Mouse (Mus musculus) ES-E14 (cell line): ENCODE measurements around the gene Gm16181. TPM values are rescaled to one million over a fixed set of nuclear protein-coding genes. Genes with fewer than 3 reads are reported as not detected.

Experiments used
- DNase-seq: peaks from one replicate; pipeline ENCODE4 v3.0.0-alpha.2; 2013; ENCODE audit warnings: low read depth, low spot score
- H3K27ac ChIP-seq: 2 replicates; pipeline ENCODE4 v1.5.1; 2012; ENCODE audit warnings: low read depth, mild to moderate bottlenecking, low read length, moderate library complexity, mixed read lengths; ENCODE audit not compliant: poor library complexity, insufficient read depth, severe bottlenecking
- H3K36me3 ChIP-seq: 2 replicates; pipeline ENCODE4 v1.6.1; 2012; ENCODE audit warnings: mild to moderate bottlenecking, low read length, moderate library complexity, mixed read lengths; ENCODE audit not compliant: control insufficient read depth, poor library complexity, insufficient read depth, severe bottlenecking
- H3K4me1 ChIP-seq, 2 experiments: fragments of 150-350 bp in 1 of 2; sonication (generic) in 1 of 2; 2 replicates each; pipeline ENCODE4 v1.6.1; 2012; ENCODE audit warnings: low read length in 2 of 2, mild to moderate bottlenecking in 1 of 2, mixed read lengths in 1 of 2; ENCODE audit not compliant: control insufficient read depth in 2 of 2, insufficient read depth in 2 of 2, poor library complexity in 1 of 2
- H3K4me3 ChIP-seq, 2 experiments: fragments of 150-350 bp in 1 of 2; sonication (generic) in 1 of 2; 2 replicates each; pipeline ENCODE4 v1.5.1; 2012; ENCODE audit warnings: low read length in 2 of 2, low read depth in 1 of 2, mild to moderate bottlenecking in 1 of 2, mixed read lengths in 1 of 2; ENCODE audit not compliant: insufficient read depth in 1 of 2, poor library complexity in 1 of 2, severe bottlenecking in 1 of 2
- H3K9ac ChIP-seq: 2 replicates; pipeline ENCODE4 v1.6.1; 2012; ENCODE audit warnings: low read depth, mild to moderate bottlenecking, low read length, mixed read lengths; ENCODE audit not compliant: poor library complexity, insufficient read depth, severe bottlenecking
- H3K9me3 ChIP-seq: fragments of 150-350 bp; sonication (generic); 2 replicates; pipeline ENCODE4 v1.6.1; 2012; ENCODE audit warnings: low read depth, mild to moderate bottlenecking, low read length; ENCODE audit not compliant: control insufficient read depth, insufficient read depth
- CHD2 ChIP-seq: IDR thresholded peaks from 2 replicates; pipeline ENCODE4 v1.6.1; 2014; ENCODE audit warnings: mild to moderate bottlenecking, low read depth, low read length, inconsistent platforms
- HCFC1 ChIP-seq: IDR thresholded peaks from 2 replicates; pipeline ENCODE4 v1.6.1; 2012; ENCODE audit warnings: low read length, inconsistent platforms, borderline replicate concordance; ENCODE audit not compliant: insufficient read depth
- MAFK ChIP-seq: IDR thresholded peaks from 2 replicates; pipeline ENCODE4 v1.6.1; 2014; ENCODE audit warnings: mild to moderate bottlenecking, low read depth, low read length, inconsistent platforms; ENCODE audit not compliant: insufficient read depth
- ZC3H11A ChIP-seq: IDR thresholded peaks from 2 replicates; pipeline ENCODE4 v1.6.1; 2012; ENCODE audit warnings: low read depth, mild to moderate bottlenecking, inconsistent platforms, low read length, borderline replicate concordance
- ZNF384 ChIP-seq: IDR thresholded peaks from 2 replicates; pipeline ENCODE4 v1.6.1; 2012; ENCODE audit warnings: low read depth, low read length, inconsistent platforms
- in situ Hi-C, 2 experiments: fragments of 600-800 bp; cut with MboI; formaldehyde crosslinking; loops; one replicate each; pipeline ENCODE4 v1.15.1; 2025; ENCODE audit warnings: low sequenced_read_pairs in 2 of 2, inconsistent platforms in 1 of 2; ENCODE audit not compliant: unreplicated experiment in 2 of 2
- total RNA-seq: library from RNA; depleted of rRNA; stranded (reverse); fragments of 300-350 nt; gene quantifications from 2 replicates; pipeline ENCODE4 v1.2.3, GENCODE M21; 2012

Gene Gm16181
- total RNA-seq, 1 experiment = not detected

- DNase-seq = peak; percentile 94
- no peak overlapping the region for H3K9ac ChIP-seq
- H3K27ac ChIP-seq = no peak overlapping the region
- TF ChIP-seq MAFK = no peak
- peak; percentile 47 for TF ChIP-seq ZC3H11A
- no peak for TF ChIP-seq HCFC1
- no peak for TF ChIP-seq ZNF384
- no peak for TF ChIP-seq CHD2
- H3K9me3 ChIP-seq = no peaks in the 10 kb centered on the region
- peaks cover 0 to 13% of the 10 kb centered on the region in 2 experiments; a peak in 2 of 4 replicates for H3K4me1 ChIP-seq
- H3K4me3 ChIP-seq = no peak overlapping the region; a peak in 1 of 4 replicates
- H3K36me3 ChIP-seq = peaks cover 10% of the 10 kb centered on the region
- in situ Hi-C loops = no loop called here
These were observed 37.3 kb downstream of the Gm16181 start for GRCm38 (mm10) chr17:35257824-35258491.

DNA sequence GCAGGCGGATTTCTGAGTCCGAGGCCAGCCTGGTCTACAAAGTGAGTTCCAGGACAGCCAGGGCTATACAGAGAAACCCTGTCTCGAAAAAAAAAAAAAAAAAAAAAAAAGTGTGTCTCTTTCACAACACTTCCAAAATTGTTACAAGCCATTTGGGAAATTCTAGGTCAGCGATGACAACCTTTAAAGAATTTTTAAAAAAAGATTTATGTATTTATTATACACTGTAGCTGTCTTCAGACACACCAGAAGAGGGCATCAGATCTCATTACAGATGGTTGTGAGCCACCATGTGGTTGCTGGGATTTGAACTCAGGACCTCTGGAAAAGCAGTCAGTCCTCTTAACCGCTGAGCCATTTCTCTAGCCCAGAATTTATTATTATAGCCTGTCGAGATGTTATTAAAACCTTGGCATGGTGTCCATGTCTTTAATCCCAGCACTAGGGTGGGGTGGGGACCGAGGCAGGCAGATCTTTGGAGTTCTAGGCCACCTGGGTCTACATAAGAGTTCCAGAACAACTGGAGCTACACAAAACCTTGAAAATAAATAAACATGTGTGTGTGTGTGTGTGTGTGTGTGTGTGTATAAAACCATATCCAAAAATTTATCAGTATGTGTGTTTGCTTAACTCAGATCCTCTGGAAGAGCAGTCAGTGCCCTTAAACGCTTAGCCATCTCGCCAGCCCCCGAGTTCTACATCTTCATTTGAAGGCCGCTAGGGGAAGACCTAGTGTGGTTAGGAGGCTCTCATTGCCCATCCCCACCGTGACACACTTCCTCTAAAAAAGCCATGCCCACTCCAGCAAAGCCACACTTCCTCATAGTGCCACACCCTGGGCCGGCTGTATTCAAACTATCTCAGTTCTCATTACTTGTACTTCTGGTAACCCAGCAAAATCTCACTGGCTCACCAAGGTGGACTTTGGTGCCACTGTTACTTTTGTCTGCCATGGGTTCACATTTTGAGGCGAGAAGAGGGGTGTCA, 38.2 kb downstream of the Gm16181 start:
- DNase-seq = no peak
- H3K9me3 ChIP-seq = no peaks in the 10 kb centered on the region
- TF ChIP-seq ZNF384 = peak; percentile 72; the same call in 1 of the 2 replicates
- TF ChIP-seq HCFC1 = no peak
- no peak for TF ChIP-seq ZC3H11A
- no peak for TF ChIP-seq CHD2
- no peak for TF ChIP-seq MAFK

DNA sequence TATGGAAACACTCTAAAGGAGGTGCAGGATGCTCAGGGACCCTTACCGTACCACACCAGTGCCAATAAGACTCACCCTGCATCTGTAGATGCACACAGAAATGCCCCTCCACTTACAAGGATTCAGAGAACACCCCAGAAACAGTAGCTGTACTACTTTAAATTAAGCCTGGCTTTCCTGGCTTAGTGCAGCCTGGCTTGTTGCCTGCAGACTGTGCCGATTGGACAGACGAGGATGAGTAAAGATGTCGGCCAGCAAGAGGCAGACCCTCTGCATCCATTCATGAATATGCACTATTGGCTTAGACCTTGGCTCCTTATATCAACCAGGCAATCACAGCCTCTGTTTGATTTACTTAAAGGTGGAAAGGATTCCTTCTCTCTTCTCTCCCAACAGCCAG, 39.0 kb downstream of the Gm16181 start:
- Histone ChIP-seq H3K9ac (no peak overlapping the region), H3K4me1 (peaks cover 0 to 7% of the 10 kb centered on the region in 2 experiments; a peak in 2 of 4 replicates), H3K27ac (no peak overlapping the region), H3K9me3 (no peaks in the 10 kb centered on the region), H3K36me3 (no peaks in the 10 kb centered on the region), H3K4me3 (no peak overlapping the region)
- no peak for DNase-seq
- in situ Hi-C loops = no loop called here
- no peak for TF ChIP-seq ZC3H11A
- no peak for TF ChIP-seq ZNF384
- TF ChIP-seq HCFC1 = no peak
- TF ChIP-seq CHD2 = no peak
- TF ChIP-seq MAFK = no peak

More for the DNA sequence above, 38.2 kb downstream of the Gm16181 start:
- H3K4me1 ChIP-seq = peaks cover 0 to 9% of the 10 kb centered on the region in 2 experiments; a peak in 2 of 4 replicates
- peaks cover 2% of the 10 kb centered on the region for H3K36me3 ChIP-seq
- in situ Hi-C loops = no loop called here
- no peak overlapping the region for H3K4me3 ChIP-seq
- no peak overlapping the region for H3K9ac ChIP-seq
- H3K27ac ChIP-seq = no peak overlapping the region

GRCm38 (mm10) chr17:35261651-35262050, 41.0 kb downstream of the Gm16181 start:
- Histone ChIP-seq H3K36me3 (no peaks in the 10 kb centered on the region), H3K4me3 (no peak overlapping the region), H3K9me3 (no peaks in the 10 kb centered on the region), H3K4me1 (peaks cover 0 to 7% of the 10 kb centered on the region in 2 experiments; a peak in 2 of 4 replicates), H3K27ac (no peak overlapping the region), H3K9ac (no peak overlapping the region)
- TF ChIP-seq ZC3H11A (no peak), CHD2 (no peak), HCFC1 (no peak)
- no peak for DNase-seq
- in situ Hi-C loops = no loop called here
